Mouse (Mus musculus) brain, embryonic 18.5 days (tissue): ENCODE measurements around the gene Nek1.

ENCODE experiments used
- DNase-seq: peaks from one replicate; pipeline ENCODE4 v3.0.0-alpha.2; 2012; ENCODE audit warnings: low read depth, low spot score

Nek1 gene

DNA sequence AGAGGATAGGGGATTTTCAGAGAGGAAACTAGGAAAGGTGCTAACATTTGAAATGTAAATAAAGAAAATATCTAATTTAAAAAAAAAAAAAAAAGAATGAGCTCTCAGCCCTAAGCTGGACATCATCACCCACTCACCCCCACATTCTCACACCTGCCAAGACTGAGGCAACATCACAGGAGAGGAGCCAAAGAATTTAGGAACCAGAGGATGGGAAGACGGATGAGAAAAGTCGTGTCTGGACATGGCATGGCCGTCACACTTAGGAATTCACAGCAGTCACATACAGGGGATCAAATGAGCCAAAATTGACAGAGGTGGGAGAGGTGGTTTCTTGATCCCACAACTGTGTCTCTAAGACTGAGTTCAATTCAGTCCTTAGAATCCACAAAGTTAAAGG, 165.5 kb downstream of the Nek1 start:
- no peak for DNase-seq

DNA sequence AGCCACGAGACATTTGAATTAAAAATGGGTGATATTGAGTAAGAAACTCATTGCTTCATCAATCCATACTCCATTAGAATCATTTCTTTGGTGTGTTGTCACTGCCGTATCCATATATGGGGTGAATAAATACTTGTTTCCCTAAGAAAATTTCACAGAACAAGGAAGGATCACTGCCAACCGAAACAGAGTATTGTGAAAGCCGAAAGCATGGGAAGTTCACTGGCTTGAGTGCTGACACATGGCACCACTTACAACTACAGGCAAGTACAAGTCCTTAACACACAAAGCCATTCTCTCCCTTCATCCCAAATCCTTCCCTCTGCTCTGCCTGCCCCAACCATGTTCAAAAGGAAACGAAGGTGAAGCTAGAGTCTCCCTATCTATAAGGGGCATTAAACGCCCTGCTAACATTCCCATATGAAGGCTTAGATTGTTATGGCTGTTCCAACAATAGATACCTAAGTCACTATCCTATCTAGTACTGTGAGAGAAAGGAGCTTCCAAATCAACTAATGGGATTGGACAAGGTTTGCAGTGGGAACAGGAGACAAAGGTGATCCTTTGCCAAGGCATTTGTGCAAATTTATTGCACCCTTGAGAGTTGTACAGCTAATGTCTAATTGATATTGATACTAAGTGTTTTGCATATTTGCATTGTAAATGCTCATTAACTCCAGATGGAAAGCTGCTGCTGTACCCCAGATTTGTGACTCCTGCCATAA, 168.6 kb downstream of the Nek1 start:
- no peak for DNase-seq

DNA sequence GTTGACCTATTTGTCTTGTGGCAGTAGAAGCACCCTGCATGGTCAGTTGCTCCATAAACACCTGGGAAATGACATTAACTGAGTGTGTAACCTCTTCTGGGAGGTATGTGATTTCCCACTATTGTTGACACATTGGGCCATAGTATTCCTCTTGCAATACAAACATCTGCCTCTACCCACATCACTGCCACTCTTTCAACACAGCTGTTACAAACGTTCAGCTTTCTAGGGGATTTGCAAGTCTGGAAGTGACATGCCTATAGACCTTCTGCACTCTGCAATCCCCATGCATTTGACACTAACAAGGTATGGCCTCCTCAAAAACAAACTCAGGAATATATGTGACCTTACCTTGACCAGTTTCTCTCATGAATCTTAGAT, 169.2 kb downstream of the Nek1 start:
- no peak for DNase-seq

DNA sequence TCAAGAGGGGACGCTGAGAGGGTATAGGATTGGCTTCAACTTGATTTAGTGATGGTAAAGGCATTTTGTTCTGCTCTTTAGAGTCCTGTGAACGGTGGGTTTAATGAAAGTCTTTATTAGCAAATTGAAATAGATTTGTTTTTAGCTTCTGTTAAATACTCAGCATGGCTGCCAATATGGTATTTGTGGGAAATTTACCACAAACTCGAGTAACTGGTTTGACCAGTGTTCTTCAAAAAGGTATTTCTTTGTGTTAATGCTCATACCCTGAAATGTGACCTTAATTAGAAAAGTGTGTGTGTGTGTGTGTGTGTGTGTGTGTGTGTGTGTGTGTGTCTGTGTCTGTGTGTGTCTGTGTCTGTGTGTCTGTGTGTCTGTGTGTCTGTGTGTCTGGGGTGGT, 178.6 kb downstream of the Nek1 start:
- no peak for DNase-seq

DNA sequence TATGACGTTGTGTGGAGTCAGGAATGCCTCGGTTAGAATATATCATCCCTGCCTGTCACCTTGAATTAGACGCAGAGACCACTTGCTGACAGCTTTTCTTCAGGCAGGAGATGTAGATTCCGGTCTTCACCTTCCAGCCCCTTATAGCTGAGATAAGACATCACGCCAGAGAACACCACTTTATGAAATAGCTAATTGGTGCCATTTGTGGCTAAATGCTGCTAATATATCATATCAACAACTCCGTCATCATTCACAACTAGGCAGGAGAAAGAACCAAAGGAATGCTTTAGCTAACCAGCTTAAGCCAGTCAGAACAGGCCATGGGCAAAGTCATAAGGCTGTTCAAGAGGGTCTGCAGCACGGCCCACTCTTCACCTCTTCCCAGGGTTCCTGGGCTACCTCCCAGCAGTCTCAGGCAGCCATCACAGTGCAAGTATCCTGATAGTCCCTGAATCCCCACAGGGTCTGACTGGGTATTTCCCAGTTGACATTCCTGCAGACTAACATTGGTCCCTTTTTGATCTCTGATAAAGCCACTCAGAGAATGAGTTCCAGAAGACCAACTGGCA, 181.0 kb downstream of the Nek1 start:
- DNase-seq: no peak

DNA sequence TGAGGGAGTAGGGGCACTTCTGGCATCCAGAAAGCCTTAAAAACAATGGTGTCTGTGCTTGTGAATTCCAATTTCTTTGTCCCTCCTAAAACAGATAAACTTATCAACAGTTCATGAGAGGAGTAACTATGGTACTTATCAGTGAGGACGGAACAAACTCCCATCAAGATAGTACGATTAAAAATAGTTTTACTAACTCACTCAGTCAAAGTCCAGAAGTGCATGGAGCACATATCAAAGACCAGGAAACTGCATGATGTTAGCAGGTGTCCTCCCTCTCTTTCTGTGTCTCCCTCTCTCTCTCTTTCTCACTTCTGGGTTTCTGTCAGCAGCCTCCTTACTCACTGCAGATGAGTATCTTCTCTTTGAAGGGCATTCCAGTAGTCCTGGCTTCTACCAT, 182.9 kb downstream of the Nek1 start:
- DNase-seq: no peak

DNA sequence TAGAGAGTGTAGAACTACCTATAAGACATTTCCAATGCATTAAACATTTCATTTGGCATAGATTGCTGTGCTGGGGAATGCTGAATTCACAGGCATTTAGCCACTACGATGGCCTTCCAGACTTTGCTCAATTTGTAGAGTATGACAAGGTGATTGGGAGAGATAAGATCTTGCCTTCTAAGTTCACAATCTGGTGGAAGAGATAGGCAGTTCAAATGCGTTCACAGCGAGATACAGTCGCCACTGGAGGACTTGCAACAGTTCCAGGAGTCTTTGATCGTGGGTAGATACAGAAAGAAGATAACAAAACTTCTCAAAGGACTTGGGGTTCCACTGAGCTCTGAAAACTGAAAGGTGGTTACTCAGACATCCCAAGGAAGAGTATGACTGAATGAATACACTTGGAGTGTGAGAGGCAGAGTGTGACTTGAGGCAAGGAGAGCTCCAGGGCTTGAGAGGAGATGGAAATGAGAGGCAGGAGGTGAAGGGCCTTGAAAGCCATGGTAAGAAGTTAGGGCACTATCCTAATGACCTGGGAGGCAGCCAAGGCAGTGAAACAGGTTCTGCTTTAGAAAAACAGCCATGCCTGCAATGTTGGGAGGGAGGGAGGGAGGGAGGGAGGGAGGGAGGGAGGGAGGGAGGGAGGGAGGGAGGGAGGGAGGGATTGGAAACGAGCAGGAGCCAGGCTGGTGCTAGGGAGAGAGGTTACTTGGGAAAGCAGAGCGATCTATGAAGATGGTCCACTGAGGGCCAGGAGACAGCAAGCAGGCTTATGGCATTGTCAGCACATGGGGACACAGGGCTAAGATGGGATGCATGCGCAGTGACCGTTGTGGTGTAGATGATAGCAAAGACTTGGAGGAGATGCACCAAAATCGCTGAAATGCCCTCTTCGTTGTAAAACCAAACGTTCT, 184.9 kb downstream of the Nek1 start:
- DNase-seq: no peak

DNA sequence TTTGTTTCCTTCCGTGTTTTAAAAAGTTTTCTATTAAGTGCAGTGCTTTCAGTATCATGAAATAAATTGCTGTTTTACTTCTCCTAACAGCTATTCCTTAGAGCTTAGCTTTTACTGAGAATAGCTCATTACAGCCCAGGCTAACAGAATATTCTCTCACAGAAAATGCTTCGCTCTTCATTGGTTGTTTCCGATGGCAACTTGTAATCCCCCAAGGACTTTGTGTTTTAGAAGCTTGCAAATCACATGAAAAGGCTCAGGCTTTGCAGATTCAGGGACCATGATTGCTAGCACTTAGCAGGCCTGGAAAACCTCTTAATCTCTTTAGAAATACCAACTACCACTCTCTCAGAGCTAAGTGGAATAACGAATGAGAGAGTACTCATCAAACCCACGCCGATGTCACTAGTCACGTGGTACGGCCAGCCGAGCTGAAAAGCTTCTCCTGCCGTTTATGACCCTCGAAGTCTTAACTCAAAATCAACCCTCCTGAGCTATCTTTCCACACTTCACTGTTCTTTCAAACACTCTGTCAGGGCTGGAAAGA, 185.7 kb downstream of the Nek1 start:
- DNase-seq: peak; percentile 6
